Mouse (Mus musculus) heart, embryonic 15.5 days (tissue): Measurements from ENCODE around the gene Clnk. TPM values are rescaled to one million over a fixed set of nuclear protein-coding genes. Genes with fewer than 3 reads are reported as not detected.

Experiments used
- ATAC-seq: fragments of 200-750 bp; cut with Nextera tagmentation; replicated peaks from 2 replicates; pipeline ENCODE4 v1.8.0; 2017; ENCODE audit warnings: low read depth, moderate TSS enrichment; ENCODE audit not compliant: insufficient number of reproducible peaks, insufficient read depth, low FRiP score
- H3K27ac ChIP-seq: fragments of 300-500 bp; sonication (generic); 2 replicates; pipeline ENCODE4 v1.5.1; 2015; ENCODE audit warnings: mild to moderate bottlenecking, inconsistent platforms
- H3K27me3 ChIP-seq: fragments of 300-500 bp; sonication (generic); 2 replicates; pipeline ENCODE4 v1.6.1; 2015; ENCODE audit warnings: inconsistent platforms
- H3K36me3 ChIP-seq: fragments of 300-500 bp; sonication (generic); 2 replicates; pipeline ENCODE4 v1.6.1; 2015; ENCODE audit warnings: mild to moderate bottlenecking, inconsistent platforms
- H3K4me1 ChIP-seq: fragments of 300-500 bp; sonication (generic); replicated peaks from 2 replicates; pipeline ENCODE4 v1.6.1; 2015; ENCODE audit warnings: inconsistent platforms
- H3K4me2 ChIP-seq: fragments of 300-500 bp; sonication (generic); 2 replicates; pipeline ENCODE4 v1.6.1; 2015; ENCODE audit warnings: inconsistent platforms, mild to moderate bottlenecking, moderate library complexity
- H3K4me3 ChIP-seq: fragments of 300-500 bp; sonication (generic); 2 replicates; pipeline ENCODE4 v1.5.1; 2015; ENCODE audit warnings: mild to moderate bottlenecking, inconsistent platforms
- H3K9ac ChIP-seq: fragments of 300-500 bp; sonication (generic); 2 replicates; pipeline ENCODE4 v1.6.1; 2015; ENCODE audit warnings: mild to moderate bottlenecking, inconsistent platforms
- H3K9me3 ChIP-seq: fragments of 300-500 bp; sonication (generic); replicated peaks from 2 replicates; pipeline ENCODE4 v1.6.1; 2016; ENCODE audit warnings: inconsistent platforms
- WGBS: fragments of 180-500 bp; shearing (Covaris S2); methylation state at CpG from one replicate; pipeline ENCODE4 v1.1.7; 2015; ENCODE audit warnings: mixed read lengths; 5-methylcytosine and 5-hydroxymethylcytosine counted together
- polyA plus RNA-seq: library from polyadenylated mRNA; unstranded; fragments of >200 nt; fragmentation: Nextera tagmentation; extraction: Ambion mirVana; gene quantifications from 2 replicates; pipeline ENCODE4 v1.2.1, GENCODE M21; 2015

The Clnk gene
- polyA plus RNA-seq, 1 experiment from 2014 or later: not detected

- no peaks in the 10 kb centered on the region for H3K4me1 ChIP-seq
- no peak overlapping the region for H3K4me3 ChIP-seq
- WGBS: 64% methylated on average over 3 of the region's 3 CpGs
- H3K9ac ChIP-seq: no peak overlapping the region
- H3K36me3 ChIP-seq: no peaks in the 10 kb centered on the region
- no peaks in the 10 kb centered on the region for H3K9me3 ChIP-seq
- no peak for ATAC-seq
- no peak overlapping the region for H3K27ac ChIP-seq
- H3K27me3 ChIP-seq: no peaks in the 10 kb centered on the region
- no peak overlapping the region for H3K4me2 ChIP-seq
These were observed 1.2 kb downstream of the Clnk start for GRCm38 (mm10) chr5:38875403-38875802.

GRCm38 (mm10) chr5:38874931-38875330 is 1.7 kb downstream of the Clnk start:
- Histone ChIP-seq H3K36me3 (no peaks in the 10 kb centered on the region), H3K4me1 (no peaks in the 10 kb centered on the region), H3K27ac (no peak overlapping the region), H3K27me3 (no peaks in the 10 kb centered on the region), H3K4me2 (no peak overlapping the region), H3K9me3 (no peaks in the 10 kb centered on the region), H3K9ac (no peak overlapping the region), H3K4me3 (no peak overlapping the region)
- WGBS: 38% methylated on average over 1 of the region's 1 CpGs
- no peak for ATAC-seq

DNA sequence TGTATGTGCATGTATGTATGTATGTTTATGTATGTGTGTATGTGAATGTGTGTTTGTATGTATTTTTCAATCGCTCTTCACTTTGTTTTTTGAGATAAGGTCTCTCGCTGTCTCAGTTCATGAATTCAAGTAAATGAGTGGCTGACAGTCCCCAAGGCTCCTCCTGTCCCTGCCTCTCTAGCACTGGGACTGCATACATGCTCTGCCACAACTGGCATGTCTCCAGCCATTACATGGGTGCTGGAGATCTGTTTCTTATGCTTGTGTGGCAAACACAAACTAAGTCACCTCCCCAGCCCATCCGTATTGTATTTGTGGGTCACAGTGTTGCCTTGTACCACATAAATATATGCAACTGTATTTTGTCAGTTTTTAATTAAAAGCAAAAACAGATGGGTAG is 3.7 kb downstream of the Clnk start:
- no peaks in the 10 kb centered on the region for H3K4me1 ChIP-seq
- 88% methylated on average over 3 of the region's 3 CpGs for WGBS
- no peaks in the 10 kb centered on the region for H3K27me3 ChIP-seq
- no peaks in the 10 kb centered on the region for H3K36me3 ChIP-seq
- ATAC-seq: no peak
- H3K9me3 ChIP-seq: no peaks in the 10 kb centered on the region
- no peak overlapping the region for H3K4me3 ChIP-seq
- no peak overlapping the region for H3K27ac ChIP-seq
- no peak overlapping the region for H3K9ac ChIP-seq
- H3K4me2 ChIP-seq: no peak overlapping the region

DNA sequence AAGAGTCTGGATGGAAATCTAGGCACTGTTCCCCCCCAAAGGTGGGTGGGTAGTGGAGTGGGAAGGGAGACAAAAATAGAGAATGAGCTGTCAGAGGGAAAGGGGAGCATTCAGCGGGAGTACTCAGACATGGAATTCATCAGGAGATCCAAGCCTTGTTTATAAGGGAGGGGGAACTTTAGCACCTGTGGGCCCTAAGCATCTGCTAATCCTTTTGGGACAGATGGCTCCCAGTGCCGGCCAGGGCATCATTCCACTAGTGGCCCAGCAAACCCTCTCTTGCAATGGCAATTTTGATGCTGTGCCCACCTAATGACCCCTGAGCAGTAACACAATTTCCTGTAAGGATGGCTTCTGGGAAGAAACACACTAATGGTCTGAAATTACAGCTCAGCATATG is 5.0 kb downstream of the Clnk start:
- WGBS: 48% methylated on average over 2 of the region's 2 CpGs
- H3K9ac ChIP-seq: no peak overlapping the region
- H3K4me3 ChIP-seq: no peak overlapping the region
- no peak overlapping the region for H3K27ac ChIP-seq
- H3K36me3 ChIP-seq: no peaks in the 10 kb centered on the region
- no peak overlapping the region for H3K4me2 ChIP-seq
- ATAC-seq: no peak
- no peaks in the 10 kb centered on the region for H3K4me1 ChIP-seq
- no peaks in the 10 kb centered on the region for H3K9me3 ChIP-seq
- no peaks in the 10 kb centered on the region for H3K27me3 ChIP-seq

DNA sequence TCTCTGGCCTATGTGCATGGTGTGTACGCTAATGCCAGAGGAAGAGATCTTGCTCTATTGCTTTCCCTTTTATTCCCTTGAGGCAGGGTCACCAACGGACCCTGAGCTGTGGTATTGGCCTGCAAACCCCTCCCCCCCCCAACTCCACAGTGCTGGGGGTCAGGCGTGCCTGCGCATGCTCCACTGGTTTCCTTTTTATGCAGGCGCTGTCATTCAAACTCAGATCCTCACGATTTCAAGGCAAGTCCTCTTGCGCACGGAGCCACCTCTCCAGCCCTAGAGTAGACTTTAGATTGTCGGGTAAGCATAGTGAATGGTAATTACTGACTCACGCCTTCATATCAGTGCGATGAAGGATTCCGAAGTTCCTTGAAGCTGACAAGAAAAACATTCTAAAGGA is 6.1 kb downstream of the Clnk start:
- Histone ChIP-seq H3K9me3 (no peaks in the 10 kb centered on the region), H3K27me3 (no peaks in the 10 kb centered on the region), H3K9ac (no peak overlapping the region), H3K4me1 (no peaks in the 10 kb centered on the region), H3K4me2 (no peak overlapping the region), H3K4me3 (no peak overlapping the region), H3K36me3 (no peaks in the 10 kb centered on the region), H3K27ac (no peak overlapping the region)
- ATAC-seq: no peak
- WGBS: 62% methylated on average over 12 of the region's 12 CpGs

- ATAC-seq: no peak
- H3K4me2 ChIP-seq: no peak overlapping the region
- H3K9me3 ChIP-seq: no peaks in the 10 kb centered on the region
These were observed 6.6 kb downstream of the Clnk start for GRCm38 (mm10) chr5:38869976-38870375.

GRCm38 (mm10) chr5:38864624-38865023 is 12.0 kb downstream of the Clnk start:
- 74% methylated on average over 6 of the region's 6 CpGs for WGBS
- no peaks in the 10 kb centered on the region for H3K27me3 ChIP-seq
- no peak overlapping the region for H3K4me2 ChIP-seq
- H3K36me3 ChIP-seq: no peaks in the 10 kb centered on the region
- no peaks in the 10 kb centered on the region for H3K9me3 ChIP-seq
- no peak for ATAC-seq
- H3K27ac ChIP-seq: no peak overlapping the region
- no peak overlapping the region for H3K9ac ChIP-seq
- H3K4me3 ChIP-seq: no peak overlapping the region
- no peaks in the 10 kb centered on the region for H3K4me1 ChIP-seq

More at GRCm38 (mm10) chr5:38869976-38870375, 6.6 kb downstream of the Clnk start:
- H3K4me1 ChIP-seq: no peaks in the 10 kb centered on the region
- H3K27ac ChIP-seq: no peak overlapping the region
- H3K36me3 ChIP-seq: no peaks in the 10 kb centered on the region
- no peak overlapping the region for H3K9ac ChIP-seq
- H3K4me3 ChIP-seq: no peak overlapping the region
- H3K27me3 ChIP-seq: no peaks in the 10 kb centered on the region
- 75% methylated on average over 9 of the region's 9 CpGs for WGBS

DNA sequence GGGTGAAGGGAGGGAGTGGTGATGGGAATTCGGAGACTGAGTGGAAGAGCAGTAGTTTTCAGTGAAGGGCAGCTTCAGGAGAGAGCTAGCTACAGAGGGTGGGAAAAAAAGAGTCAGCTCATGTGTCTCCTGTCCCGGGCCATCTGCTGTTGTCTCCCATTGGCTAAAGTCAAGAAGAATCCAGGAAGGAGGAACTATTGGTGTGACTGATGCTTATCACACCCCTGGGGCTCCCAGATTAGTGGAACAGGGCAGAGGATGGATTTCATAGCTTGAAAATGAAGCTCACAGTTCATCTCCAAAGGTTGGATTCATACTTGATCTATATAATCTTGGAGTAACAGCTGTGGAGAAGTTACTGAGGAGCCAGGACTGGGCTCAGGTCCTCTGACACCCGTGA is 13.6 kb downstream of the Clnk start:
- no peak for ATAC-seq
- 36% methylated on average over 3 of the region's 3 CpGs for WGBS
- H3K4me2 ChIP-seq: no peak overlapping the region

DNA sequence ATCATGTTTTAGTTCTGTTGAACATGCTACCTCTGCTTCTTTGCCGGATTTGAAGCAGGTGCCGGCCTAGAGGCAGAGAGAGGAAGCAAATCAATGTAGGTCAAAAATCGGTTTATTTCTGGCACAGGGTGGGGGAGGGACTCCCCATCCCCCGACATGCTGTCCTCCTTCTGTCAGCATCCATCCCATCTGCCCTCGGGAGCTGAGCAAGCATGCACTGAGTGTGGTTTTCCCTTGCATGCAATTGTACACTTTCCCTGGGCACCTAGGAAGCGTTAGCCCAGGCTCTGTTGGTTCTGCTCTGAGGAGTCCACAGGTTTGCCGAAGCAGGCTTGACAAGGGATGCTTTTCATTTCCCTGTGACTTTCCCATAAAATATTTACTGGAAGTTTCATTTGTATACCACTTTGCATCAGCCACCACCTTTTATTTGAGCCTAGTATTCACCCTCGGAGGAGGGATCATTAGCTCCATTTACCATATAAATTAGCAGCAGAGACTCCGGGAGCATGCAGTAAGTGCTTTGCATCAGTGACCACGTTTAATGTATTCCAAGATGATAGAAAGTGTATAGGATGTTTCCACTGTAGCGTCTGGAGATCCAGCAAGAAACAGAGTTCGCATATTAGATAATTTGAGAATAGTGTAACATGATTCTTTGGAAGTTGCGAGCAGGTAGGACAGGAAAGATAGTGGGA is 14.2 kb downstream of the Clnk start:
- H3K9me3 ChIP-seq: no peaks in the 10 kb centered on the region
- ATAC-seq: no peak
- 61% methylated on average over 13 of the region's 13 CpGs for WGBS
- H3K4me3 ChIP-seq: no peak overlapping the region
- no peak overlapping the region for H3K4me2 ChIP-seq
- H3K4me1 ChIP-seq: no peaks in the 10 kb centered on the region
- H3K36me3 ChIP-seq: no peaks in the 10 kb centered on the region
- H3K27ac ChIP-seq: no peak overlapping the region
- H3K9ac ChIP-seq: no peak overlapping the region
- H3K27me3 ChIP-seq: no peaks in the 10 kb centered on the region

More for the DNA sequence above, 13.6 kb downstream of the Clnk start:
- Histone ChIP-seq H3K9ac (no peak overlapping the region), H3K36me3 (no peaks in the 10 kb centered on the region), H3K4me1 (no peaks in the 10 kb centered on the region), H3K27me3 (no peaks in the 10 kb centered on the region), H3K9me3 (no peaks in the 10 kb centered on the region), H3K4me3 (no peak overlapping the region), H3K27ac (no peak overlapping the region)

DNA sequence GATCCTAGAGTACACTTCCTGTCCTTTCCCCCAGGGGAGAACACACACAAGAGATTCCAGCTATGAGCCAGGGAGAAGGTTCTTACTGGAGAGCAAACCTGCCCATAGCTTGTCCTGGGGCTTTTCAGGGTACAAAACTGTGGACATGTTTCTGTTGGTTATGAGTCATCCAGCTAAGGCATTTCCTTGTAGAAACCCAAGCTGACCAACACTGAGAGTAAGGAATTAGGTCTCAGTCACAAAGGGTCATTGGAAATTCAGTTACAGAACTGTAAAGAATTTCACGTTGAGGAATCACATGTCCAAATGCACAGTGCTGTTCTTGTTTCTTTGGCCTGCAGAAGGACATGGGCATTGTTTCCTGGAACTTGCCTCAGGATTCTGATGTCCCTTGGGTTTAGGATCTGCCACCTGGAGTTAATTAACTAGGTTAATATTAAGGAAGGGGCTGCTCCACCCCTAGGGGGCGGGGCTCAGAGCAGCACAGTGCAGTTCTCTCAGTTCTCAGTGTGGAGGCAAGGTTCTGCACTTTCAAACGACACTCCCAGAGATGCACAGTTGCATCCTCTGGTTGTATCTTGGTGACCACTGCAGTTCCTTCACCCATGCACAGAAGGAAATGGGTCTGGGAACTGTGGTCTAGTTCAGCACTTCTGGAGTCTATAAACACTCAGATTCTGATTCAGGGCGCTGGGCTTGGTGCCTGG is 18.4 kb downstream of the Clnk start:
- Histone ChIP-seq H3K36me3 (no peaks in the 10 kb centered on the region), H3K4me2 (no peak overlapping the region), H3K27ac (no peak overlapping the region), H3K9me3 (no peaks in the 10 kb centered on the region), H3K4me3 (no peak overlapping the region), H3K9ac (no peak overlapping the region), H3K27me3 (no peaks in the 10 kb centered on the region), H3K4me1 (no peaks in the 10 kb centered on the region)
- WGBS: 46% methylated on average over 4 of the region's 4 CpGs
- ATAC-seq: no peak

DNA sequence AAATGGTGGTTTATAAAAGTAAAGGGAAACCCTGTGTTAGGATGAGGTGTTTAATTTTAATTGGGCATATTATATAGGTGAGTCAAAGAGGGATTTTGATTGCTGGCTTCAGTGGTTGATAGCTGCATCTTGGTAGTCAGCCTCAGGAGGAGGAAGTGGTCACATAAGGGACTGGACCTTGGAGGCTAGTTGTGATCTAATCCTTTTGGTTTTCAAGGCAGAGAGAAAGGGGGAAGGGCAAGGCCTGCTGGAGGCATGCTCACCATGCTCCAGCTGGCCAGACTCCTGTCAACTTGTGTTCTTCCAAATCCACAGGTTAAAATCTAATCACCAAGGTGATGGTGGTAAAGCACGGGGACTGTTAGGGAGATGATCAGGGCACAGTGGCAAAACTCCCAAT is 19.0 kb downstream of the Clnk start:
- Histone ChIP-seq H3K4me1 (no peaks in the 10 kb centered on the region), H3K27me3 (no peaks in the 10 kb centered on the region), H3K9me3 (no peaks in the 10 kb centered on the region), H3K4me3 (no peak overlapping the region), H3K27ac (no peak overlapping the region), H3K4me2 (no peak overlapping the region), H3K36me3 (no peaks in the 10 kb centered on the region), H3K9ac (no peak overlapping the region)
- WGBS: 69% methylated on average over 1 of the region's 1 CpGs
- no peak for ATAC-seq

DNA sequence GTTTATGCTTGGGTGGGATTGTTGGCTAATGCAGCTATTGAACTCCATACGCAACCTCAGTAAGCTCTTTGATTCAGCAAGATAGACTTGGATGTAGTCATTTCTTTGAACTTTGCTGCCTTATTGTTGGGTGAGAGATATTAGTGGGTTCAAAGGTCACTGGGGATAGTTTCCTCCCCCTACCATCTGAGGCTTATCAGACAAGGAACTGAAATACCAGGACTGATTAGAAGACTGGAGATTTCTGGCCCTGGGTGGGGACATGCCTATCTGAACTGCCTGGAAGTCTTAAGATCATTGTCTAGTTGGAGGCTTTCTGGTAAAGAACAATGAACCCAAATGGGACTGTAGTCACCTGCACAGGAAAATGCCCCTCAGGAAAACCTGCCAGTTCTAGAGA is 26.4 kb downstream of the Clnk start:
- Histone ChIP-seq H3K4me1 (no peaks in the 10 kb centered on the region), H3K27ac (no peak overlapping the region), H3K4me3 (no peak overlapping the region), H3K36me3 (no peaks in the 10 kb centered on the region), H3K4me2 (no peak overlapping the region), H3K9me3 (no peaks in the 10 kb centered on the region), H3K9ac (no peak overlapping the region), H3K27me3 (no peaks in the 10 kb centered on the region)
- ATAC-seq: no peak
- WGBS: 80% methylated on average over 1 of the region's 1 CpGs
